Mouse (Mus musculus) heart, postnatal 0 days (tissue): ENCODE measurements around the gene Tnfrsf1b. TPM values are rescaled to one million over a fixed set of nuclear protein-coding genes. Genes with fewer than 3 reads are reported as not detected.

Experiments
- ATAC-seq: fragments of 200-750 bp; cut with Nextera tagmentation; 2 replicates; pipeline ENCODE4 v1.8.0; 2017; ENCODE audit warnings: low read depth, moderate number of reproducible peaks, moderate library complexity; ENCODE audit not compliant: insufficient read depth
- DNase-seq: peaks from one replicate; pipeline ENCODE4 v3.0.0-alpha.2; 2016; ENCODE audit warnings: low spot score
- H3K27ac ChIP-seq: fragments of 300-500 bp; sonication (generic); 2 replicates; pipeline ENCODE4 v1.5.1; 2014; ENCODE audit warnings: low read depth, mild to moderate bottlenecking
- H3K27me3 ChIP-seq: fragments of 300-500 bp; sonication (generic); 2 replicates; pipeline ENCODE4 v1.6.1; 2014; ENCODE audit warnings: low read length, mixed read lengths; ENCODE audit not compliant: control insufficient read depth, insufficient read depth
- H3K36me3 ChIP-seq: fragments of 300-500 bp; sonication (generic); replicated peaks from 2 replicates; pipeline ENCODE4 v1.6.1; 2014; ENCODE audit warnings: low read length, mixed read lengths; ENCODE audit not compliant: control insufficient read depth, insufficient read depth
- H3K4me1 ChIP-seq: fragments of 300-500 bp; sonication (generic); 2 replicates; pipeline ENCODE4 v1.6.1; 2014; ENCODE audit warnings: antibody characterized with exemption; ENCODE audit not compliant: control insufficient read depth, insufficient read depth
- H3K4me2 ChIP-seq: fragments of 300-500 bp; sonication (generic); 2 replicates; pipeline ENCODE4 v1.6.1; 2014; ENCODE audit warnings: low read depth, mild to moderate bottlenecking, low read length, moderate library complexity
- H3K4me3 ChIP-seq: fragments of 300-500 bp; sonication (generic); 2 replicates; pipeline ENCODE4 v1.5.1; 2014; ENCODE audit warnings: low read depth, low read length
- H3K9ac ChIP-seq: fragments of 300-500 bp; sonication (generic); replicated peaks from 2 replicates; pipeline ENCODE4 v1.6.1; 2014; ENCODE audit warnings: low read depth, low read length, mixed read lengths
- H3K9me3 ChIP-seq: fragments of 300-500 bp; sonication (generic); replicated peaks from 2 replicates; pipeline ENCODE4 v1.6.1; 2016; ENCODE audit warnings: low read length; ENCODE audit not compliant: control insufficient read depth
- CTCF ChIP-seq: IDR thresholded peaks from 2 replicates; pipeline ENCODE4 v1.5.1; 2016; ENCODE audit warnings: antibody characterized with exemption, control low read depth, low read depth
- EP300 ChIP-seq: IDR thresholded peaks from 2 replicates; pipeline ENCODE4 v1.6.1; 2016; ENCODE audit warnings: antibody characterized with exemption, low read depth
- WGBS: fragments of 180-500 bp; shearing (Covaris S2); extraction: QIAGEN DNeasy Blood & Tissue Kit; methylation state at CpG from one replicate; pipeline ENCODE4 v1.1.7; 2014; 5-methylcytosine and 5-hydroxymethylcytosine counted together
- polyA plus RNA-seq: library from polyadenylated mRNA; unstranded; fragments of >200 nt; fragmentation: Nextera tagmentation; extraction: Ambion mirVana; gene quantifications from 2 replicates; pipeline ENCODE4 v1.2.1, GENCODE M21; 2015
- total RNA-seq: library from RNA; depleted of rRNA; stranded (reverse); fragments of >200 nt; gene quantifications from 2 replicates; pipeline ENCODE4 v1.2.3, GENCODE M21; 2014; ENCODE audit warnings: low replicate concordance

The Tnfrsf1b gene
- total and polyA plus RNA-seq, 2 experiments from 2014 or later = 2.0 to 11.1 TPM

- no peak overlapping the region for H3K9ac ChIP-seq
- H3K4me2 ChIP-seq = no peak overlapping the region
- no peak for DNase-seq
- H3K4me1 ChIP-seq = no peaks in the 10 kb centered on the region; the same call in 1 of the 2 replicates
- ATAC-seq = no peak
- no peaks in the 10 kb centered on the region for H3K9me3 ChIP-seq
- no peaks in the 10 kb centered on the region for H3K36me3 ChIP-seq
- no peaks in the 10 kb centered on the region for H3K27me3 ChIP-seq
- H3K27ac ChIP-seq = no peak overlapping the region
- H3K4me3 ChIP-seq = no peak overlapping the region
- TF ChIP-seq EP300 (no peak), CTCF (no peak)
- WGBS = 73% methylated on average over 4 of the region's 4 CpGs
Measured at GRCm38 (mm10) chr4:145224613-145225012, 22.1 kb downstream of the Tnfrsf1b start.

- H3K9ac ChIP-seq = no peak overlapping the region
- no peak overlapping the region for H3K27ac ChIP-seq
- H3K9me3 ChIP-seq = no peaks in the 10 kb centered on the region
- 39% methylated on average over 8 of the region's 8 CpGs for WGBS
- no peak for DNase-seq
- H3K27me3 ChIP-seq = no peaks in the 10 kb centered on the region
- H3K4me2 ChIP-seq = no peak overlapping the region
- peak; percentile 47 for ATAC-seq
- H3K36me3 ChIP-seq = no peaks in the 10 kb centered on the region
- H3K4me3 ChIP-seq = no peak overlapping the region
- TF ChIP-seq CTCF (no peak), EP300 (0 out of 2 replicates have a peak, but pooled peaks have one; percentile 22)
- no peaks in the 10 kb centered on the region; the same call in 1 of the 2 replicates for H3K4me1 ChIP-seq
Measured at GRCm38 (mm10) chr4:145222064-145222463, 24.6 kb downstream of the Tnfrsf1b start.

GRCm38 (mm10) chr4:145221379-145221778 is 25.3 kb downstream of the Tnfrsf1b start:
- no peak for DNase-seq
- H3K4me2 ChIP-seq = no peak overlapping the region
- H3K4me3 ChIP-seq = no peak overlapping the region
- 60% methylated on average over 2 of the region's 2 CpGs for WGBS
- ATAC-seq = no peak
- TF ChIP-seq CTCF (no peak), EP300 (no peak)
- no peaks in the 10 kb centered on the region for H3K27me3 ChIP-seq
- H3K36me3 ChIP-seq = no peaks in the 10 kb centered on the region
- no peaks in the 10 kb centered on the region; the same call in 1 of the 2 replicates for H3K4me1 ChIP-seq
- H3K9me3 ChIP-seq = no peaks in the 10 kb centered on the region
- no peak overlapping the region for H3K9ac ChIP-seq
- H3K27ac ChIP-seq = no peak overlapping the region

GRCm38 (mm10) chr4:145220001-145220400 is 26.7 kb downstream of the Tnfrsf1b start:
- Histone ChIP-seq H3K4me3 (no peak overlapping the region), H3K36me3 (no peaks in the 10 kb centered on the region), H3K27me3 (no peaks in the 10 kb centered on the region), H3K4me1 (no peaks in the 10 kb centered on the region; the same call in 1 of the 2 replicates), H3K9me3 (no peaks in the 10 kb centered on the region), H3K27ac (no peak overlapping the region), H3K9ac (no peak overlapping the region), H3K4me2 (no peak overlapping the region)
- 74% methylated on average over 1 of the region's 1 CpGs for WGBS
- no peak for TF ChIP-seq CTCF
- no peak for TF ChIP-seq EP300
- no peak for DNase-seq
- no peak for ATAC-seq

- Histone ChIP-seq H3K4me1 (no peaks in the 10 kb centered on the region; the same call in 1 of the 2 replicates), H3K4me2 (no peak overlapping the region), H3K27me3 (no peaks in the 10 kb centered on the region), H3K4me3 (no peak overlapping the region), H3K36me3 (no peaks in the 10 kb centered on the region), H3K9me3 (no peaks in the 10 kb centered on the region), H3K27ac (no peak overlapping the region), H3K9ac (no peak overlapping the region)
- 62% methylated on average over 15 of the region's 15 CpGs for WGBS
- ATAC-seq = no peak
- no peak for DNase-seq
- TF ChIP-seq CTCF (0 out of 2 replicates have a peak, but pooled peaks have one; percentile 10), EP300 (no peak)
Measured at GRCm38 (mm10) chr4:145219240-145219985, 27.3 kb downstream of the Tnfrsf1b start.

- no peak for ATAC-seq
- TF ChIP-seq EP300 (no peak), CTCF (no peak)
- Histone ChIP-seq H3K9me3 (no peaks in the 10 kb centered on the region), H3K4me1 (no peaks in the 10 kb centered on the region; the same call in 1 of the 2 replicates), H3K4me2 (no peak overlapping the region), H3K9ac (no peak overlapping the region), H3K27me3 (no peaks in the 10 kb centered on the region), H3K4me3 (no peak overlapping the region), H3K27ac (no peak overlapping the region), H3K36me3 (no peaks in the 10 kb centered on the region)
- WGBS = 73% methylated on average over 5 of the region's 5 CpGs
- no peak for DNase-seq
Measured at GRCm38 (mm10) chr4:145217837-145218236, 28.8 kb downstream of the Tnfrsf1b start.
